Mouse (Mus musculus): ENCODE measurements around the gene Casz1. TPM values are rescaled to one million over a fixed set of nuclear protein-coding genes. Genes with fewer than 3 reads are reported as not detected.

Casz1 gene
- total RNA-seq, 2 experiments from 2014 or later: 1.0 to 1.5 TPM

DNA sequence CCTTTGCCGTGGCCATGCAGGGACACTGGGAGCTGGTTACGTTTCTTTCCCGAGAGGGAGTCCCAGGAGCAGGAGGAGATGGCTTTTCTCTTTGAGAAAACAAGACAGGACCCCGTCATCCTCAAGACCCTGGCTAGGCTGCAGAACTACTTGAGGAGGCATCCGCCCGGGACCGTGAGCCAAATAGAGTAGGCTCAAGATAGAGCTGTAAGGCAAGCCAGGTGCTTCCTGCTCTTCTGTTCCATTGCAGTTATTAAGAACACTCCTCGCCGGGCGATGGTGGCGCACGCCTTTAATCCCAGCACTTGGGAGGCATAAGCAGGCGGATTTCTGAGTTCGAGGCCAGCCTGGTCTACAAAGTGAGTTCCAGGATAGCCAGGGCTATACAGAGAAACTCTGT, 80.4 kb downstream of the Casz1 start:
- intact Hi-C loops (cut with DNase I): no loop called here
- DNase-seq (ENCODE audit: extremely low spot score in 1 of 2, low spot score in 2 of 2): no peak
- Histone ChIP-seq H3K4me3 (no peak overlapping the region), H3K27ac (no peak overlapping the region)
- TF ChIP-seq CTCF (IDR thresholded peaks at IDR 0.05): no peak

DNA sequence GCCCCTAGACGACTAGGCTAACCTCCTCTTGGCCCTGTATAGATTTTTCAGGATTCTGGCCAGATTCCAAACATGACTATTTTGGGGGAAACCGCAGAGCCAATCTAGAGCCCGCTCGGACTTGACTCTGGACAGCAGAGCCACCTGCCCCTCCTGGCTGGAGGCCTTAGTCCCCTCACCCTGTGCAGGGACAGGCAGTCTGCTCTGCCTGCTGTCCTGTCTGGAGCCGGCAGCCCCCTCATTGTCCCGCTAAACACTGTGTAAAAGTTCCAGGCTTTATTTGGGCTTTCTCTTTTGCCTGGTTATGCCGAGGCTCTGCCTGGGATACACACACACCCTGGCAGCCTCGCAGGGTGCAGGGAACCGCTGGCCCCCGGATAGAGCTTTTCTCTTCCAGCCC, 81.2 kb downstream of the Casz1 start:
- Histone ChIP-seq H3K4me3 (no peak overlapping the region), H3K27ac (no peak overlapping the region)
- intact Hi-C loops (cut with DNase I): no loop called here
- DNase-seq (ENCODE audit: extremely low spot score in 1 of 2, low spot score in 2 of 2): no peak
- TF ChIP-seq CTCF (IDR thresholded peaks at IDR 0.05): no peak

DNA sequence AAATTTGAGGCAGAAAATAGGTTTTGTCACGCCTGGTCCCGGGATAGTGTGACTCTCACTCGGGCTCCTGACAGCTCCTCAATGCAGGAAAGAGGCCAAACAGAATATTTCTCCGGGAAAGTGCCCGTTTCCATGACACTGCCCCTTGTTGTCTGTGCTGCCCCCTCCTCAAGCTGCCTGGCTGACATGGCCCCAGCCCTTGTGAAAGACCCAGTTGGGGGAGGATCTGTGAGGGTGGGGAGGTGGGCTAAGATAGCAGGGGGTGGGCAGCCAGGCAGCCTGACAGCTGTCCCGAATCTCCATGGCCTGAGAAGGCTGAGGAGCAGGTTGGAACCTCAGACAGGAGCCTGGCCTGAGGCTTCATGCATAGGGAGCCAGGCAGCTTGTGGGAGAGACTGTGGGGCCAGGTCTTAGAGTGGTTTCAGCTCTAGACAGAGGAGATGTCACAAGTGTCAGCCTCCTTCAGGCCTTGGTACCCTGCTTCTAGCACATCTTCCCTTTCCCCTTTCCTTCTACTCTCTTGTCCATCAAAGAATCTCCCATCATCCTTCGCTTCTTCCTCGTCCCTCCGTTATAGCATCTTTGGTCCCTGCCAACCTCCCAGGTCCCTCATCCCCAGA, 81.8 kb downstream of the Casz1 start:
- intact Hi-C loops (cut with DNase I): no loop called here
- no peak for DNase-seq (ENCODE audit: extremely low spot score in 1 of 2, low spot score in 2 of 2)
- Histone ChIP-seq H3K4me3 (no peak overlapping the region), H3K27ac (no peak overlapping the region)
- no peak for TF ChIP-seq CTCF (IDR thresholded peaks at IDR 0.05)

DNA sequence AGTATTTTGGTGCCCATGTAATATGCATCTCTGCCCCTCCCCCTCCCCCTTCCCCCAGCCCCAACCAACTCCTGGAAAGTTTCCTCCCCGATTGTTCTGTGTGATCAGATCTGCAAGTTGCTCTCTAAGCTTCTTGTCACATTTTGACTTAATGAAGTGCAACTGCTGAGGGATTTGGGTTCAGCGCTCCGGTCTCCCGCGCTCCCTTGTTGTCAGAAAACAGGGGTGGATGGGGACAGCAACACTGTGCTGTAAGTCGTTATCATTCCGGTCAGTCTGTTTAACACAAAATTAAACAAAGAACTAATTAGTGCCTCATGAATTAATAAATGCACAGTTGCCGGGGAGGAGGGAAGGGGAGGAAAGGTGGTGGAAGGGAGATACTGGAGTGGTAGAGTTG, 84.0 kb downstream of the Casz1 start:
- no peak overlapping the region for H3K4me3 ChIP-seq
- DNase-seq (ENCODE audit: extremely low spot score in 1 of 2, low spot score in 2 of 2): no peak
- intact Hi-C loops (cut with DNase I): no loop called here
- no peak for TF ChIP-seq CTCF (IDR thresholded peaks at IDR 0.05)
- H3K27ac ChIP-seq: no peak overlapping the region

DNA sequence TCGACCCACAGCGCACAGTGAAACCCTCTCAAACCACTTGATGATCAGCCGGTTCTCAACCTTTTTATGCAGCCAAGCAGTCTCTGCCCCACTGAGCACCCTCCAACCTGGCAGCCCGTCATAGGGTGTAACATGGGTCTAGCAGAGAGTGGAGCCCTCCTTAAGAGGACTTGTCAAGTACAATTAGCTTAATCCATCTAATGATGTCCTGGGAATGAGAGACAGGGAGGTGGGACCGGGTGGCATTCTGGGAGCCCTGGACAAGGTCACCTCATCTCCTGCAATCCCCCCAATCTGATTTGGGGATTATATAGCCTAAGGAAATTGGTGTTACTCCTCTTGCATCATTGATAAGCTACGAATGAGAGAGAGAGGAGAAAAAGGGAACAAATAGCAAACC, 84.8 kb downstream of the Casz1 start:
- no peak overlapping the region for H3K27ac ChIP-seq
- no peak for TF ChIP-seq CTCF (IDR thresholded peaks at IDR 0.05)
- no peak overlapping the region for H3K4me3 ChIP-seq
- no peak for DNase-seq (ENCODE audit: extremely low spot score in 1 of 2, low spot score in 2 of 2)
- intact Hi-C loops (cut with DNase I): no loop called here

DNA sequence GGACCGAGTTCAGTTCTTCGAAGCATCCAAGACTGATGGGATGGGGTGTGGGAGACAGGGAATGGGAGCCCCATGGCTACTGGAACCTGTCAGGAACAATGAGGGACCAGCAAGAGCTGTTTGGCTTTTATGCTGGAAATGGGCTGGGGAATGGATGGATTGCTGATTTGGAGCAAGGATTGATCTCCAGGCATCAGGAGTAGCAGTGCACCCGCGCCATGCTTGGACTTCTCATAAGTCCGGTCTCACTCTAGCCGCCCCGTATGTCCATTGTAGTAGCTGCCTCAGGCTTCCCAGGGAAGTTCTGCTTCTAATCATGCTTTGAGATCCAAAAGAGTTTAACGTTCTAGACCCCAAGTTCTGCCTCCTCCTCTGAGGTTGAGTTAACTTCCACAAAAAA, 86.2 kb downstream of the Casz1 start:
- Histone ChIP-seq H3K4me3 (no peak overlapping the region), H3K27ac (no peak overlapping the region)
- DNase-seq (ENCODE audit: extremely low spot score in 1 of 2, low spot score in 2 of 2): no peak

DNA sequence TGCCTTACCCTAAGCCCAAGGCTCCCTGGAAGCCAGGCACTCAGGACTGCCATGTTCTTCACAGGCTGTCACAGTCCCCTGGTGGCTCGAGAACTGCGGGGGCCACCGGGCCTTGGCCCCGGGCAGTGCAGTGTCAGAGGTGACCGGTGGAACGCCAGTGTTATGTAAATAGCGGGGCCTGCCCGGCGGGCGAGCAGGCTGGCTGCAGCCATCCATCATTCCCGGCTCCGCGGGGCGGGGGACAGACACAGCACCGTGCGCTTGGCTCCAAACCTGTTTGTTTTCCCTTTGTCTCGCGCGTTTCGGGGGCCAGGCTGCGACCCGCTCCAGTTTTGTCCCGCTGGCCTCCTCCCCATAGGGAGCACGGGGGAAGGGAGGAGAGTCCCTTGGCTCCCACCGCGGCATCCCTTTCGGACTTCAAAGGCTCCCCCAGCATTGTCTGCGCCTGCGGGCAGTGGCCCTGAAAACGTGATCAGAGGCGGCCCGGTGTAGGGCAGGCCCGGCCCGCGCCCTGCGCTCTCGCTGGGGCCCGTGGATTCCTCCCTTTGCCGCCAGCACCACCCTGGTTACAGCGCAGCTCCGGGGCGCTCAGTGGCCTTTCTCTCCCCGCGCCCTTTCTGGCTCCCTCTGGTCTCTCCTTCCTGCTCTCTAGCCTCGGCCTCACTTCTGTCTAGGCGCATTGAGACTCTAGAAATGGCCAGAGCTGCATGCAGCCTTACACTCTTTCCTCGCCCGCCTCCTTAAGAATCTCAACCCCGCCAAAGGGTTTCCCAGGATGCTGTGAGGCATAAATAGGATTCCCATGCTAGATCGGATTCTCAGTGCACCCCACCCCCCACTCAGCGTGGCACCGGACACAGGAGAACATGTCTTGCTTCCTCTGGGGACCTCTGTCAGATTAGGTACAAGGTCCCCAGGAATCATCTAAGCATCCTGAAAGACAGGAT, 86.9 kb downstream of the Casz1 start:
- Histone ChIP-seq H3K4me3 (peak overlapping the region; percentile 36), H3K27ac (no peak overlapping the region)
- no peak for DNase-seq (ENCODE audit: extremely low spot score in 1 of 2, low spot score in 2 of 2)
- TF ChIP-seq CTCF (IDR thresholded peaks at IDR 0.05): no peak
- intact Hi-C loops (cut with DNase I): no loop called here

More for the DNA sequence above, 86.2 kb downstream of the Casz1 start:
- no peak for TF ChIP-seq CTCF (IDR thresholded peaks at IDR 0.05)
- intact Hi-C loops (cut with DNase I): no loop called here

DNA sequence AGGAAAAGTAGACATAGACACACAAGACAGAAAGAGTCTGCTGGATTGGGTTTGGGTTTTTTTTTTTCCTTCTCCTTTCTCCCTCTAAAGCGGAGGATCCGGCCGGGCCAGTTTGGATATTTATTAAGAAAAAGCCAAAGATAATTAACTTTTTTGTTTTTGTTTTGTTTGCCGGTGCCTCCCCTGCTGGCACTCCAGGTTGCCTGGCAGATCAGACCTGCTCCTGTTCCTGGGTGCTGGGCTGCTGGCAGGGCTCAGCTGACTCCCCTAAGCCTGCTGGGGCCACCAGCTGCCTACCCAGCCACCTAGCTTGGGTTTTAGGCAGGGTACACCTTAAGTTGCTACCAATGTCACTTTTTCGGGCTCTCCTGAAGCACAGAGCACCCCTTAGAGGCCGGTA, 91.9 kb downstream of the Casz1 start:
- DNase-seq (ENCODE audit: extremely low spot score in 1 of 2, low spot score in 2 of 2): no peak
- intact Hi-C loops (cut with DNase I): no loop called here
- no peak for TF ChIP-seq CTCF (IDR thresholded peaks at IDR 0.05)
- Histone ChIP-seq H3K4me3 (no peak overlapping the region), H3K27ac (no peak overlapping the region)

DNA sequence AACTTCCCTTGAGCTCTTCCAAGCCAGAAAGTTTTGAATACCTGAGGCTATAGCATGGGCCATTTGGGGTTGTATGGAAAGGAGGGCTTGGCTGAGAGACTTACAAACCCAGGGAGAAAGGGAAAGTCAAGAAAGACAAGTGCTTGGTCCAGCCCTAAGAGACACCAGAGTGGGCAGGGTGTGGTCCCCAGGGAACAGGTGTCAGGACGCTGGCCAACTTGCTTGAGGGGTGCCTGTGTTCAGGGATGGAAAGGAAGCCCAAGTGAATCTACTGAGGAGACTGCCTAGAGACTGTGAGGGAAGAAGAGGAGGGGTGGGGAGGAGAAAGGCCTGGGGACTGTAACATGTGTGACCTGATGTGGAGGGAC, 95.7 kb downstream of the Casz1 start:
- no peak for DNase-seq (ENCODE audit: extremely low spot score in 1 of 2, low spot score in 2 of 2)
- no peak for TF ChIP-seq CTCF (IDR thresholded peaks at IDR 0.05)
- Histone ChIP-seq H3K27ac (no peak overlapping the region), H3K4me3 (peak overlapping the region; percentile 64)
- intact Hi-C loops (cut with DNase I): loop anchor here (2.0 to 5.0 kb wide), 2 partner anchors 95 to 158 kb away; partner anchors contain the start of gene Casz1

DNA sequence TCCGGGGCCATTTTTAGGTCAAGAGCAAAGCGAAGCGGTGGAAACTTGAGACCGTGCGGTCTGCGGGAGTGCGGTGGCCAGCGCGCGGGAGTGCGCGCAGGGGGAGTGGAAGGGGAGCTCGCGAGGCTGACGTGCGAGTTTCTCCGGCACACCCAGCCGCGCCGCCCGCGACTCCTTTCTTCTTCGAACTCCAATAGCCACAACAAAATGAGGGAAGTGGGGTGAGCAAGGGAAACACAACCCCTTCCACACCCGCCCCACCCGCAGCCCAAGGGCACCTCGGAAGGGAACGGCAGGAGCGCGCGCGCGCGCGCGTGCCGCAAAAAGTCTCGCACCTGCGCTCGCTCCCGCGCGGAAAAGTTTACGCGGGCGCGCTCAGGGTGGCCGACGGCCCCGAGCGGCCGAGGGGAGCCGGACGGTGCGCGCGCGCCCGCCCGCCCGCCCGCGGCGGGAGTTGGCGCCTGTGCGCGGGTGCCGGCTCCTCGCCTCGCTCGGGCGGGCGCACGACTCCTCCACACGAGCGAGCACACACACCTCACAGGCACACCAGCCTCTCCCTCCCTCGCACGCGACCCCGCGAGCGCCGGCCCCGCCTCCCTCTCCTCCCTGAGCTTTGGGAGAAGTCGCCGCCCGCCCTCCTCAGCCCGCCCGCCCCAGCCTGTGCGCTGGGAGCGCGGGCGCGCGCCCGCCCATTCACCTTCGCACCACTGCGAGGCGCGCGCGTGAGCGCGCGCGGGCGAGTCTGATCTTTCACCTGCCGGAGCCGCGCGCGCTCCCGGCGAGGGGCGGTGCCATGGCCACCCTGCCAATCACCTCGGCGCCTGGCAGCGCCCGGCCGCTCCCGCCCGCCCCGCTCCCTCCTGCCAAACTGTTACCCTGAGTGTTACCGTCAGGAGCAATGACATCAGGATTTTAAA, 96.3 kb downstream of the Casz1 start:
- peak; percentile 37 to 68 for DNase-seq (ENCODE audit: extremely low spot score in 1 of 2, low spot score in 2 of 2)
- TF ChIP-seq CTCF (IDR thresholded peaks at IDR 0.05): no peak
- H3K4me3 ChIP-seq: peak overlapping the region; percentile 64
- H3K27ac ChIP-seq: no peak overlapping the region
- intact Hi-C loops (cut with DNase I): loop anchor here (2.0 to 5.0 kb wide), 2 partner anchors 96 to 158 kb away; partner anchors contain the start of gene Casz1

DNA sequence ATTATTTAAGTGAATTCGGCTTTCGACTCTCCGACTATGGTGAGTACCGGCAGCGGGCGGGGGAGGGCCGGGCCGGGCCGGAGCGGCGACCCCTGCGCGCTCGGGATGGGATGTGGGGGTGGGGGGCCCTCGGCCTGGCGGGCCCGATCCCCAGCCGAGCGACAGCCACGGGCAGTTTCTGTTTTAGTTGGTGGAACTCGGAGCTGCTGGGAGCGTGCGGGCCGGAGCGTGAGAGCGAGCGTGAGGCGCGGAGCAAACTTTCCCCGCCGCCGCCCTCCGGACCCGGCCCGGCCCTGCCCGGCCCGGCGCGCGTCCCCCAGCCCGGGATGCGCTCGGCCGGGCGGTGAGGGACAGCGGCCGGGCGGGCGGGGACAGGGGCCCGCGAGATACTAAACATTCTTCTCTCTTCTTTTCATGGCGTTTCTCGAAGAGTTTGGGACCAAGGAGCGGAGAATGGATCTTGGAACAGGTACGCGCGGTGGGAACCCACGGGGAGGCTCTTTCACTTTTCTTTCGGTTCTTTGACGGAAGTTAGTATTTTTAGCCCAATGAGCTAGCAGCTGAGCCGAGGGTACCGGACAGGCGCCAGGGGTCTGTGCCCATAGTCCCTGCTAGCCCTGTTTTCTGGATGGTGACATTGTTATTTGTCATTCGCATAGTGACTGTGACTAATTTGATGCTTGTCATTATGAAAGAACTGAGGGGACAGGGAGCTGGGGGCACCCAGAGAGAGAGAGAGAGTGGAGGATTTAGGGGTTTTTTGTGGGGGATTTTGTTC, 97.2 kb downstream of the Casz1 start:
- H3K4me3 ChIP-seq: peak overlapping the region; percentile 64
- intact Hi-C loops (cut with DNase I): loop anchor here (2.0 to 5.0 kb wide), 2 partner anchors 97 to 159 kb away; partner anchors contain the start of gene Casz1
- no peak for DNase-seq (ENCODE audit: extremely low spot score in 1 of 2, low spot score in 2 of 2)
- no peak for TF ChIP-seq CTCF (IDR thresholded peaks at IDR 0.05)
- no peak overlapping the region for H3K27ac ChIP-seq

All from left cerebral cortex, adult 2 months (tissue).